Mouse (Mus musculus) thymus, postnatal 10 days (tissue): ENCODE measurements around the gene Sh3tc1.

ENCODE experiments used
- DNase-seq, 2 experiments: peaks; one replicate each; pipeline ENCODE4 v3.0.0; 2021; ENCODE audit warnings: low spot score in 2 of 2

Gene Sh3tc1

GRCm38 (mm10) chr5:35755131-35755733, 15.4 kb upstream of the Sh3tc1 start:
- DNase-seq, result peak in 1 of 2 experiments; percentile 41

GRCm38 (mm10) chr5:35751016-35751415, 11.2 kb upstream of the Sh3tc1 start:
- no peak for DNase-seq

DNA sequence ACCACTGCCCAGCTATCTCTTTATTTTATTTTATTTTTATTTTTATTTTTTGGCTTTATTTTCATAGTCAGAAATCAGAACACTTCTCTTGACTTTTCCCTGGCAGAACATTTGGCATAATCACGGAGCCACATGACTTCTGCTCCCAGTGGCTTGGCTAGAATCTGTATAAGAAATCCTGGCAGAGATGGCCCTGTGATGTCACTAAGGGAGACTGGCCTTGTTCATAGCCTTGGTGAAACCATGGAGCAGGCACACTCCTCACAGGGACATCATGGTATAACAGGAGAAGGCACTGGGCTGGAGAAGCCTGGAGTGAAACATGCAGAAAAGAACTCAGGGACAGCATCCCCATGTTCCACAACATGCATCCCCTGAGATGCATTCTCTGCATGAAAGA, 10.2 kb upstream of the Sh3tc1 start:
- DNase-seq, result no peak

GRCm38 (mm10) chr5:35749416-35749815, 9.6 kb upstream of the Sh3tc1 start:
- DNase-seq, result no peak

DNA sequence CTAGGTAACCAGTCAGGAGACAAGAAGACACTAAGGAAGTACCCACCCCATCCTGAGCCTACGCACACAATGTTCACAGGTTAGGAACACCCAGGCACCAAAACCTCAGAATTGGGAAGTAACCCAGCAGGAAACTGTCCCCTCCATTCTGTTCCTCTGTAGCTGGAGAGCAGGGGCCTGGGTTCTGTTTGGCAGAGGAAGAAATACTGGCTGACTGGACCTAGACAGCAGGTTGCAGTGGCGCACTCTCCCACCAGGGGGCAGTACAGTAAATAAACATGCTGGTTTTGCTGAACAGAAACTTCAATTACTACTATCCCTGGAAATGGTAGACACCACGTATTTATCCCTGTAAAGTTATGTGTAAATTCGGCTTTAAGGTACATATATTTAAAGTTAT, 7.1 kb upstream of the Sh3tc1 start:
- peak in 1 of 2 experiments; percentile 76 for DNase-seq

DNA sequence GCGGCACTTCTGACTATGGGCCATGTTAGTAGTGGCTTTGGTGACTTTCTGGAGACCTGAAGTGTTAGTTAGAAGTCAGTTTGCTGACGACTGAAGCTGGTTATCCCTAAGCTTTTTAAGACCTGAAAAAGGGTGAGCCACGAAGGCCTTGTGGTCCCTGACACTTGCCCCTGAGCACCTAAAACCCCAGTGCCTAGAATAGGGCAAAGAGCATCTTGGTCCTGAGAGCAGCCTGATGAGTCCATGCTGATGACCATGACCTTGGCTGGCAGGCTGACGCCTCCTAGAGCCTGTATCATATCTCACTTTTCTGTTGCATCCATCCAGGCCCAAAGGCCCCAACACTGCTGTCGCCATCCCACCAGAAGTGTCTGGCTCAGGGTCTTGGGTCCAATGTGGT, 5.6 kb upstream of the Sh3tc1 start:
- no peak for DNase-seq

DNA sequence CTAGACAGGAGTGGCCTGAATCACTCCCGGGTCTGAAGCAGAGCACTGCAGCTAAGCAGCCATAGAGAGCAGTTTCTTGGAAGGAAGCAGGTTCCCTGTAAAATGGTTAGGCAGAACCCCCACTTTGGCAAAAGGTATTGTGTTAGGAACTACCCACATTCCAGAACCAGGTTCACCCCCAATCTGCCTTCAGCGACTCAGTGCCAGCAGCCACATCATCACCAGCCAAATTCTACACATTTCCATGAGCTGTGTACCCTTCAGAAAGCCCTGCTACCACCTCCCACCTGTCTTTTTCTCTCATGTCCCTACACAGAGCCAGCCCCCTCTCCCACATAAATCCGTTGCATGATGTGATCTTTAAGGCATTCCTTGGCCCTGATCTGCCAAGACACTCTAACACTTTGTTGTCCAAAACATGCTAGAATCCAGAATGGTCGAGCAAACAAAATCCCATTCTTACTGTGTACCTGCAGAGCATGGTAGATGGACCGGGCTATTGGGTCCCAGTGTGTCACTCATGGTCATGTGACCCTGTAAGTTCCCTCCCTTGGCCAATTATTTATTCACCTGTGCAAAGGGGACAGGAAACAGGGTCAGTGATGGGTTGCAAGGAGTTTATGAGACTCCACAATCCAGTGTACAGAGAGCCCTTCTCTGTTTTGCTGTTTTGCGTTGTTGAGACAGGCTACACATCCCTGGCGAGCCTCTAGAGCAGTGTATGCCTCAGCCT, 4.4 kb upstream of the Sh3tc1 start:
- no peak for DNase-seq

DNA sequence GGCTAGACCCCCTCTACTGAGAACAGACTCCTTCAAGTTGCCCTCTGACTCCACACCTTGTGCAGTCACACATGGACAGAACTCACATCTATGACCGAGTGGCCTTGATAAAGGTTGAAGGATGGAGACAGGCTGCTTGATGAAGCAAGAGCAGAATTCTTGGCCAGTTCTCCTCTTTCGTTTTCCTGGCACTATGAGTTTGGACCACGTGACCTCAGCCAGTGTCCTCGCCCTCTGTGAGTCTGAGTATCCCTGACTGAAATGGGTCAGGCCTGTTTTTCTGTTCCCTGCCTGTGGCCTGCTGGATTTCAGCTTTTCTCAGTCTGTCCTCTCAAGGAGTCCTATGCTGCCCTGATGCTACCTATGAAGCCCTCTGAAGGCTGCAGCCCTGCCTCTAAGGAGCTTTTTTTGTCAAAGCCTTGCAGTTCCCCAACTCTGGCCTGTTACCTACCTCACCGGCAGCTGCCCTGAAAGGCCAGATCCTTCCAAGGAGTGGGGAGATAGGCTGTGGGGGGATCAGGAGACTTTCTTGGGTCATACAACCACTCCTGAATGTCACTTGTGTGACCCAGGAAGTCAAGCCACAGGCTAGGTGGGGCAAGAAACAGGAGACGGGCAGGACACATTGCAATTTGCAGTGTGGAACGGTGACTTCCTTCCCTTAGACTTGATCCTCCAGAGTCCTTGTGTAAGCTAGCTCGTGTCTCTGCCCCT, 3.6 kb upstream of the Sh3tc1 start:
- DNase-seq, result no peak

DNA sequence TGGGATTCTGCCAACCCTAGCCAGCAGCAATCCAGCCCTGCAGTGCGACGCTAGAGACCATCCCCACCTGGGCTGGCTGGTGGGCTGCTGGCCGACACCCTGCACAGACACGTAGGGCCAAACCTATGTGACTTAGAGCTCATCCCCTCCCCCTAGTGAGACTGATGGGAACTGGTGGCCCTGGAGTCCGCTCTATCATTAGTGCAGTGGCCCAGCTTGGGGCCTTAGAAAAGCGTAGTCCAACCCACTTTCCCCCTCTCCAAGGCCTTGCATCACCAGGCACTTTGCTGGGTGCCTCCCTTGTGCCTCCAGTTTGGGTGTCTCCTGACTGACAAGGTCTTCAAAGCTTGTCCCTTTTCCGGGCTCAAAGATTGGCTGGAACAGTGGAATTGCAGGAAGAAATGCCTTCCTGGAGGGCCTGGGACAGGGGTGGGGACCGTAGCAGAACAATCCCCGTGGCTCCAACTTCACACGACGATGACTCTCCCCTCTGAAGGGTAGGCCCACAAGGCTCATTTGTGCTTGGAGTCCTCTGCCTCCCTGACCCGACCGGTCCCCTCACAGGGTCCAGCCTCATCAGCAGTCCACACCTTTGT, 1.5 kb upstream of the Sh3tc1 start:
- DNase-seq, result no peak

GRCm38 (mm10) chr5:35740716-35741115, 929 bp upstream of the Sh3tc1 start:
- DNase-seq, result no peak

GRCm38 (mm10) chr5:35739005-35739404, 782 bp downstream of the Sh3tc1 start:
- DNase-seq, result no peak

DNA sequence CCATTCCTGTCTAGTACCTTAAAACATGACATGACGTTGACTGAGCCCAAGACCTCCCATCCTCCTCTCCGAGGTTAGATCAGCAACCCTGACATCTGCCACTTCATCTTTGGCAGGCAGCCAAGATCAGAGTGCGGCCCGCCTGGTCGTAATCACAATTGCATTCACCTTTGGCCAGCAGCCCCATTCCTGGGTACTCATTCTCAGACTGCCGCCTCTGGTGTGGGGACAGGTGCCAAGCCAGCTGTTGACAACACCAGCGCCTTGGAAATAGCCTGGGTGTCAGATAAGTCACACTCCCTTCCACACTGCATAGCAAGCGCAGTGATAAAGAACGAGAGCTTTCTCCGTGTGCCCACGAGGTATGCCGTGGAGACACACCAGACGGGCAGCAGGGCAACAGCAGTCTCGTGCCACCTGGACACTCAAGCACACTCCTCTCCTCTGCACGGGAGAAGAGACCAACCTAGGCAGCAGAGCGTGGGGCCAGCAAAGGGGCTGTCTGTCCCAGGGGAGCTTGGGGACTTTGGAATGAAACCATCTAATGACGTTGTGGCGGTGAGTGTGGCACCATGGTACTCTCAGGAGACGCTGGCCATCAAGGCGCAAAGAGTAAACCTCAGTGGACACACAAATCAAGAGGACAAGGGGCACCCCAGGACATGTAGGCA, 2.4 kb downstream of the Sh3tc1 start:
- DNase-seq, result no peak

DNA sequence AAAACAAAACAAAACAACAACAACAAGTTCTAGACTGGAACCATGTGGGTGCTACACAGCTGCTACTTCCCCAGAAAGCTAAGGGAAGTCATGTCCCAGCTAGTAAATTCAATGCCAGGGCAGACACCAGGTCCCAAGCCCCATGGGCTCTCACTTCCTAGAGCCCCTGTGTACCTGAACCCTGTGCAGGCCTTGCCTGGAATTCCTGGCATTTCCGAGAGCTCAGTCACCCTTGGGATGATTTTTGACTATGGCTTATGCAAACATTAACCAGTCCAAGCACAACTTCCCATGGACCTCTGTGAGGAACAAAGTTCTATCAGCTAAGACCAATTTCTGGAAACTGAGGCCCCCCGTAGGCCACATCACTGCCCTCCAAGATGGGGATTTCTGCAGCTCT, 6.3 kb downstream of the Sh3tc1 start:
- no peak for DNase-seq

DNA sequence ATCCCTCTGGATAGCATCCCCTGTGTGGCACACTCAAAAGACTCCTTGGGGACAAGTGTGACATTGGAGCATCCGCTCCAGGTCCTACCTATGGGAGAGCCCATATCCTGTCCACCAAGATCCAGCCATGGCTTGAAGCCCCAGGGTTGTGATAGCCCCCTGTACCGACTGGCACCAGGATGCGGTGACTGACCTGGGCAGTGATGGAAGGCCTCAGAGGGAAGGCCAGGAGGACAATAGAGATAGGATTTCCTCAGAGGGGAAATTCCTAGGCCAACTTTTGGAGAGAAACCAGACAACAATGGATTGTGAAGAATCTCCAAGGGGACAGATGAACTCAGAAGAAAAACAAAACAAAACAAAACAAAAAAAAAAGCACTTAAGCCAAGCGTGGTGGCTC, 8.8 kb downstream of the Sh3tc1 start:
- DNase-seq, result no peak

- no peak for DNase-seq
Measured at GRCm38 (mm10) chr5:35730552-35730951, 9.2 kb downstream of the Sh3tc1 start.

DNA sequence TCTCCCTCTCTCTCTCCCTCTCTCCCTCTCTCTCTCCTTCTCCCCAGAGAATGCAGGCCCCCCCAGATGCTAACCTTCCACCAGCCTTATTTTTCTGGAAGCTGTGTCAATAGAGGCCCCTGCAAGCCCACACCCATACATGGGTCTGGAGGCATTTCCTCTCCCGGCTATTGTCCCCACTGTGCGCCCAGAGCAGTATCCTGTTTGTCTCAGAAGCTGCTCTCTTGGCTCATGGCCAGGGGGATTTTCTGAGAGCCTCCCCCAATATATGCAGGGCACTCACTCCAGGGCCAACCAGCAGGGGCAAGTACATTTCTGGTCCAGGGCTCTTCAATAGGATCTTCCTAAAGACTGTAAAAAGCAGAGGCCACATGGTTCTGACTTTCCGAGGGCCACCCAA, 9.9 kb downstream of the Sh3tc1 start:
- no peak for DNase-seq

DNA sequence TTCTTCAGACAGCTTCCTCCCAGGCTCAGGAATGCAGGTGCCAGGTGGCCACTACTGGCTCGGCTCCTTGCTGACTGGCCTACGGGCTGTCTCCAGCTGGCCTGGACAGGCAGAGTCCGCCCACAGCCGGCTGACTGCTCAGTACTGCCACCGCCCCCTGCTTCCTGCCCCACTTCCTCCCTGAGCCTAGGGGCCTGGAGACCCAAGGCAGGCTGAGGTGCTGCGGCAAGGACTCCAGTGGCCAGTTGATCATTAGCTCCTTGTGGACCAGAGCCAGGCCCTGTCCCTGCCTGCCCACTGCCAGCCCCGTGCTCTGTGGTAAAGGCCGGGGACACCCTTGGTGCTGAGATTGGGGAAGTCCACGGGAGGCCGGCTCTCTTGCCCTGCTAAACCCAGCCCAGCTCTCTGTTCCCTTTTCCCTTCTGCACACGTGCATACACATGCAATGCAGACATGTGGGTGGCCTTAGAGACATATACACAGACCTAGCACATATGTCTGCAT, 10.8 kb downstream of the Sh3tc1 start:
- peak; percentile 6 to 28 for DNase-seq

DNA sequence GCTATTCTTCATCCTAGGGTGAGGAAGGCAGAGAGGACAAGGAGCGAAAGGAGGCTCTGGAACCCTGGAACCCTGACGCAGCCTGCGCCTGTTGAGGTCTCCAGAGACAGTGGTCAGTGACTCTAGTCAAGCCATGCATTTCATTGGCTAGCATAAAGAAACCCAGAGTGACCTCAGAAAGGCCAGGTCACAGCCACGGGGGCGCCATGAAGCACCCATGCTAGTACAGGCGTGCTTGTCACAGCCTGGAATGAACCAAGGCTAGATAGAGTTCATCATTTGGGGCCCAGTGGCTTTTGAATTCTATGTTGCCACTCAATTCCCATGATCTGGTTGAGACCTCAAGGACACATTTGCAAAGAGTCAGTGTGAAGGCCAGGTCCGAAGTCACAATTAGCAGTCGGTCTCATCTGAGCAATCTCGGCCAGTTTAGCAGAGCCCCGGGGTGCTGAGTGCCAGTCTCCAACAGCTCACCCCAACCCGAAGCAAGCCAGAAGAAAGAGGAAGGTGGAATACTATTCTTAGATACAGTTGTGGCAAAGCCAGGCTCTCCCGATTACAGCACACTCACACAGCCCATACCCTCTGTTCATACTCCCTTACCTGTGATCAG, 11.3 kb downstream of the Sh3tc1 start:
- DNase-seq, result no peak

DNA sequence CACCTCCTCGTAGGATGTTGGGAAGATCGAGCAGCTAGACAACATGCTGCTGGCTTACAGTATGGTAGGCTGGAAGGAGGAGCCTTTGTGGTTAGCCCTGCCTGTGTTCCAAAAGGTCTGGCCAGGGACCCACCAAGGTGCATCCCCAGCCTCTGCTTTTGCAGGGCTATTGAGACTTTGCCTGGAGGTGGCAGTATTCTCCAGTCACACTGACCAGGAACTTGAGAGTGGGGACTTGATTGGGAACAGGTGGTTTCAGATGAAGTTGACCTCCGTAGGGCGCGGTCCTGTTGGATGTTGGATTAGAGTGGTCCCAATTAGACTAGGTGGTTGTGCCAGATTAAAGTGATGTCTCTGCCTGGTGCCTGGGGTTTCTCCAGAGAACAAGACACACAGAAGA, 12.3 kb downstream of the Sh3tc1 start:
- DNase-seq, result no peak

GRCm38 (mm10) chr5:35725840-35726239, 13.9 kb downstream of the Sh3tc1 start:
- DNase-seq, result no peak

- DNase-seq, result no peak
Measured at GRCm38 (mm10) chr5:35723900-35724299, 15.9 kb downstream of the Sh3tc1 start.
